Mouse (Mus musculus) hindbrain, embryonic 16.5 days (tissue): Measurements from ENCODE around the gene Dnaic2. TPM values are rescaled to one million over a fixed set of nuclear protein-coding genes. Genes with fewer than 3 reads are reported as not detected.

Experiments used
- ATAC-seq: fragments of 200-750 bp; cut with Nextera tagmentation; 2 replicates; pipeline ENCODE4 v1.8.0; 2017; ENCODE audit warnings: moderate TSS enrichment, moderate library complexity
- H3K27ac ChIP-seq: fragments of 300-500 bp; sonication (generic); 2 replicates; pipeline ENCODE4 v1.5.1; 2014; ENCODE audit warnings: low read depth, mild to moderate bottlenecking, control low read depth, low read length, moderate library complexity
- H3K27me3 ChIP-seq: fragments of 300-500 bp; sonication (generic); replicated peaks from 2 replicates; pipeline ENCODE4 v1.6.1; 2014; ENCODE audit warnings: low read length; ENCODE audit not compliant: control insufficient read depth, insufficient read depth
- H3K36me3 ChIP-seq: fragments of 300-500 bp; sonication (generic); 2 replicates; pipeline ENCODE4 v1.6.1; 2014; ENCODE audit warnings: mild to moderate bottlenecking, low read length, moderate library complexity, mixed read lengths; ENCODE audit not compliant: control insufficient read depth, insufficient read depth
- H3K4me1 ChIP-seq: fragments of 300-500 bp; sonication (generic); 2 replicates; pipeline ENCODE4 v1.6.1; 2014; ENCODE audit warnings: low read depth, low read length; ENCODE audit not compliant: control insufficient read depth, insufficient read depth
- H3K4me2 ChIP-seq: fragments of 300-500 bp; sonication (generic); 2 replicates; pipeline ENCODE4 v1.6.1; 2014; ENCODE audit warnings: mild to moderate bottlenecking, low read length, control low read depth, moderate library complexity
- H3K4me3 ChIP-seq: fragments of 300-500 bp; sonication (generic); 2 replicates; pipeline ENCODE4 v1.5.1; 2014; ENCODE audit warnings: mild to moderate bottlenecking, low read length, control low read depth, moderate library complexity
- H3K9ac ChIP-seq: fragments of 300-500 bp; sonication (generic); 2 replicates; pipeline ENCODE4 v1.6.1; 2014; ENCODE audit warnings: low read depth, mild to moderate bottlenecking, control low read depth, low read length, moderate library complexity
- H3K9me3 ChIP-seq: fragments of 300-500 bp; sonication (generic); 2 replicates; pipeline ENCODE4 v1.6.1; 2014; ENCODE audit warnings: mild to moderate bottlenecking, low read length, moderate library complexity; ENCODE audit not compliant: control insufficient read depth
- WGBS: fragments of 180-500 bp; shearing (Covaris S2); extraction: QIAGEN DNeasy Blood & Tissue Kit; methylation state at CpG from one replicate; pipeline ENCODE4 v1.1.7; 2014; 5-methylcytosine and 5-hydroxymethylcytosine counted together
- polyA plus RNA-seq: library from polyadenylated mRNA; unstranded; fragments of >200 nt; fragmentation: Nextera tagmentation; extraction: Ambion mirVana; gene quantifications from 2 replicates; pipeline ENCODE4 v1.2.1, GENCODE M21; 2015

The Dnaic2 gene
- polyA plus RNA-seq, 1 experiment from 2014 or later = 2.5 TPM

DNA sequence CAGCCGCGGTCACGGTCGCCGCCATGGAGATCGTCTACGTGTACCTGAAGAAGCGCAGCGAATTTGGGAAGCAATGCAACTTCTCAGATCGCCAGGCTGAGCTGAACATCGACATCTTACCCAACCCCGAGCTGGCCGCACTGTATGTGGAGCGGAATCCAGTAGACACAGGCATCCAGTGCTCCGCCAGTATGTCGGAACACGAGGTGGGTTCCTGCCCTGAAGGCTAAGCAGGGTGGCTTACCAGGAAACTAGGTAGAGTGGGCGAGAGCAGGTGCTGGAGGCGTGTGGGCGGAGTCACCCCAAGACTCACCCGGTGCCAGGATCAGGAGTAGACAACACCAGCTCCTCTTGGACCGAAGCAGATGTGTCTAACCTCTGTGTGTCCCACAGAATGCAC is 5.7 kb downstream of the Dnaic2 start:
- Histone ChIP-seq H3K4me1 (peaks cover 6% of the 10 kb centered on the region; the same call in 1 of the 2 replicates), H3K36me3 (no peaks in the 10 kb centered on the region), H3K27me3 (no peaks in the 10 kb centered on the region), H3K9ac (no peak overlapping the region), H3K4me2 (no peak overlapping the region), H3K9me3 (no peaks in the 10 kb centered on the region), H3K4me3 (no peak overlapping the region), H3K27ac (no peak overlapping the region)
- 82% methylated on average over 22 of the region's 22 CpGs for WGBS
- ATAC-seq = no peak

DNA sequence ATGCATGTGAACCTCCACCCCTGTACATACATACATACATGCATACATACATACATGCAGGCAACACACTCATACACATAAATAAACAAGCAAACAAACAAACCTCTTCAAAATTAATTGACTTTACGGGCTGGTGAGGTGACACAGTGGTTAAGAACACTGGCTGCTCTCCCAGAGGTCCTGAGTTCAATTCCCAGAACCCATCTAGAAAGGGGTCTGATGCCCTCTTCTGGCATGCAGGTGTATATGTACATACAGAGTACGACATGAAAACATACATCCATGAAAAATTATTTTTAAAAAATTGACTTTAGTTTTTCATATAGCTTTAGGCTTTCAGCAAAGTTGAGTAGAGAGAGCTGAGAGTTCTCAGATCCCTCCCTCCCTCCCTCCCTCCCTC is 8.9 kb downstream of the Dnaic2 start:
- H3K4me1 ChIP-seq = no peaks in the 10 kb centered on the region; the same call in 1 of the 2 replicates
- no peak overlapping the region for H3K9ac ChIP-seq
- H3K36me3 ChIP-seq = no peaks in the 10 kb centered on the region
- ATAC-seq = no peak
- H3K27ac ChIP-seq = no peak overlapping the region
- H3K9me3 ChIP-seq = no peaks in the 10 kb centered on the region
- H3K4me3 ChIP-seq = no peak overlapping the region
- no peaks in the 10 kb centered on the region for H3K27me3 ChIP-seq
- WGBS = 73% methylated on average over 2 of the region's 2 CpGs
- H3K4me2 ChIP-seq = no peak overlapping the region

DNA sequence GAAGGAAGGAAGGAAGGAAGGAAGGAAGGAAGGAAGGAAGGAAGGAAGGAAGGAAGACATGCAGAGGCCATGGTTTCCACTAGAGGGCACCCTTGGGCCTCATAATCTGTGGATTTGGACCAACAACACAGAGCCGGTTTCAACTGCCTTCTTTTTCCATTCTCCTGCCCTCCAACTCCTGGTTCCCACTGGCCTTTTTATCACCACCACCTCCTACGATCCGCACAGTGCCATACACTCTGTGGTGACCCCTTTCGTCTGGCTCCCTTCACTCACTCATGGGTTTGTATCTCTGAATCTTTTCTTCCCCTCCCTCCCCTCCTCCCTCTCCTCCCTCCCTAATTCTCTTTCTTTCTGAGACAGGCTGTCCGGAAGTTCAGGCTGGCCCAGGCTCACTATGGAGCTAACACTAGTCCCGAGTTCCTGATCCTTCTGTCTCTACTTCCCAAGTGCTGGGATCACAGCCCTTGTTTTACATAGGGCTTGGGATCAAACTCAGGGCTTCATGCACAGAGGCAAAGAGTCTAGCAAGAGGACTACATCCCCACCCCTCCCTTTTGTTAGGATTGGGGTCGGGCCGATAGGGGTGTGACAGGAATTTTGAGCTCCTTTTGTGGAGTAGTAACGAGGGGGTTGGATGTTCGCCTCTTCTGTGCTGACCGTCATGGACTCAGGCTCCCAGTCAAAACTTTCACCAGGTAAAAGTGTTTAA is 9.9 kb downstream of the Dnaic2 start:
- 0 out of 2 replicates have a peak, but pooled peaks have one; percentile 24 for ATAC-seq
- peak overlapping the region; percentile 36 for H3K4me2 ChIP-seq
- no peaks in the 10 kb centered on the region; the same call in 1 of the 2 replicates for H3K4me1 ChIP-seq
- no peak overlapping the region for H3K4me3 ChIP-seq
- H3K9me3 ChIP-seq = no peaks in the 10 kb centered on the region
- WGBS = 24% methylated on average over 11 of the region's 11 CpGs
- H3K36me3 ChIP-seq = no peaks in the 10 kb centered on the region
- H3K9ac ChIP-seq = peak overlapping the region; percentile 27
- no peaks in the 10 kb centered on the region for H3K27me3 ChIP-seq
- no peak overlapping the region for H3K27ac ChIP-seq

DNA sequence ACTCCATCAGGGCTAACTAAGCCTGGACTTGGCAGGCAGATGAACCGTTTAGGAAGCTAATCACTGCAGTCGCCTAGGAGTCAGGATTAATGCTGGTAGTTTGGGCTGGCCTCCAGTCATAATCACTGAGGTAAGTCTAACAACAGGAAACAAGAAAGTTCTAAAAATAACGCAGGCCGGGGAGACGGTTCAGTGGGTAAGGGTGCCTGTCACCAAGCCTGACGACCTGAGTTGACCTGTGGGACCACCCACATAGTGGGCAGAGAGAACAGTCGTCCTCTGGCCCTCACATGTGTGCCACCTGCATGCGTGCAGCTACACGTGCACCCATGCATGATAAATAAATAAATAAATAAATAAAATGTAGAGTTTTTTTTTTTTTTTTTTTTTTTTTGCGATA is 13.4 kb downstream of the Dnaic2 start:
- Histone ChIP-seq H3K27ac (no peak overlapping the region), H3K9ac (no peak overlapping the region), H3K27me3 (no peaks in the 10 kb centered on the region), H3K4me2 (no peak overlapping the region), H3K36me3 (no peaks in the 10 kb centered on the region), H3K4me3 (no peak overlapping the region), H3K4me1 (peaks cover 2% of the 10 kb centered on the region), H3K9me3 (no peaks in the 10 kb centered on the region)
- no peak for ATAC-seq
- WGBS = 27% methylated on average over 10 of the region's 10 CpGs

DNA sequence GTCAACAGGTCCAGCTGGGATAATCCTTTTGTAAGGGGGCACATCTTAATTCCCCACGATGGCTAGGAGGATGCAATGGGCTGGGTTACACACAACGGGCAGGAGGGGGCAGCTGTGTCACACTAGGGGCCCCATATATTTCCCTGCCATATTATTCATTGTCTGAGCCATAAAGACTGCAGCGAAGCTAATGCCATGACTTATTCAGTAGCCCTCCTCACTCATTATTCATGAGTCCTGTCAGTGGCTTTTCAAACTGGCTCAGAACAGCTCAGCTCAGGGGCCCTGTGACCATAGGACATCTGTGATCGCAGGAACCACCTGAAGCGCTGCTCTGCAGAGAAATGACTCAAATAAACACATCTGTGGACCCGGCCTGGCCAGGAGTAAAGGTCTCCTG is 14.2 kb downstream of the Dnaic2 start:
- H3K4me2 ChIP-seq = no peak overlapping the region
- no peak for ATAC-seq
- 5% methylated on average over 6 of the region's 6 CpGs for WGBS

DNA sequence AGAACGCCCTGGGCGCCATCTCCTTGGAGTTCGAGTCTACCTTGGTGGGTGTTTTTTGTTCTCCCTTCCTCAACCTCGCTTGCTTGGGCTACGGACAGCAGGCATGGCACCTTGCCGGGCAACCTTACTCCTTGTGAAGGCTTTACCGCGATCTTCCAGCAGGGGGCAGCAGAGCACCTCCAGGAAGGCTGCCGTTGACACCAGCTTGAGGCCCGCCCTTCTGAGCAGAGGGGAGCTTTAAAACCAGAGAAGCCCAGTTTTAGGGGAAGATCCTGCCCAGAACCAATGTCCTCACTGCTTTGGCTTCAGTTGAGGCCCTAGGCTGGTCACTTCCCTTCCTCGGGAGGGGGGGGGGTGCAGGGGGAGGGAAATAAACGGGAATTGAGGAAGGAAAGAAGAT is 17.9 kb downstream of the Dnaic2 start:
- Histone ChIP-seq H3K36me3 (no peaks in the 10 kb centered on the region), H3K4me3 (peak overlapping the region; percentile 21; the same call in 1 of the 2 replicates), H3K4me1 (peaks cover 2% of the 10 kb centered on the region), H3K9ac (peak overlapping the region; percentile 48; the same call in 1 of the 2 replicates), H3K27me3 (no peaks in the 10 kb centered on the region), H3K27ac (no peak overlapping the region), H3K4me2 (peak overlapping the region; percentile 57), H3K9me3 (no peaks in the 10 kb centered on the region)
- peak; percentile 85 for ATAC-seq
- WGBS = 0% methylated on average over 12 of the region's 12 CpGs

More for the DNA sequence above, 14.2 kb downstream of the Dnaic2 start:
- Histone ChIP-seq H3K4me3 (no peak overlapping the region), H3K9ac (no peak overlapping the region), H3K4me1 (peaks cover 2% of the 10 kb centered on the region), H3K27ac (no peak overlapping the region), H3K9me3 (no peaks in the 10 kb centered on the region), H3K27me3 (no peaks in the 10 kb centered on the region), H3K36me3 (no peaks in the 10 kb centered on the region)

DNA sequence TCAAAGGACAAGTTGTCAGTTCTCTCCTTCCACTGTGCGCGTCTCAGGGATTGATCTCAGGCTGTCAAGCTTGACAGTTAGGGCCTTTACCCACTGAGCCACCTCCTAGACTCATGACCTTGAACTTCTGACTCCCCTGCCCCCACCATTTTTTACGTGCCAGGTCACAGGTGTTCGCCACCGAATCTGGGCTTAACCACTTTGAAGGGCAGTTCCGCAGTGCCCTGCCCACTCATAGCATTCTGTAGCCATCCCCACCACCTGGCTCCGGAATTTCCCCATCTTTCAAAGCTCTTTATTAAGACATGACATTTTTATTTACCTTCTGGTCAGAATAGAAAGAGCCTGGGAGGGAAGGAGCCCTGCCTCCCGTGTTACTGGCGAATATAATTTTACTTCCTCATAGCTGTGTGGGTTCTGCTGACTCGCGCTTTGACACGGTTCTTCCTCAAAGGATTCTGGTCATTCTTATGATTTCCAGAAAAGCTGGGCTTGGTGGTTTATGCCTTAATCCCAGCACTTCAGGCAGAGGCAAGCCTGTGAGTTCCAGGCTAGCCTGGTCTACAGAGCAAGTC is 20.4 kb downstream of the Dnaic2 start:
- no peak for ATAC-seq
- Histone ChIP-seq H3K4me2 (no peak overlapping the region), H3K36me3 (no peaks in the 10 kb centered on the region), H3K4me3 (no peak overlapping the region), H3K27ac (no peak overlapping the region), H3K4me1 (peaks cover 2% of the 10 kb centered on the region), H3K27me3 (no peaks in the 10 kb centered on the region), H3K9ac (no peak overlapping the region), H3K9me3 (no peaks in the 10 kb centered on the region)
- 83% methylated on average over 12 of the region's 12 CpGs for WGBS

DNA sequence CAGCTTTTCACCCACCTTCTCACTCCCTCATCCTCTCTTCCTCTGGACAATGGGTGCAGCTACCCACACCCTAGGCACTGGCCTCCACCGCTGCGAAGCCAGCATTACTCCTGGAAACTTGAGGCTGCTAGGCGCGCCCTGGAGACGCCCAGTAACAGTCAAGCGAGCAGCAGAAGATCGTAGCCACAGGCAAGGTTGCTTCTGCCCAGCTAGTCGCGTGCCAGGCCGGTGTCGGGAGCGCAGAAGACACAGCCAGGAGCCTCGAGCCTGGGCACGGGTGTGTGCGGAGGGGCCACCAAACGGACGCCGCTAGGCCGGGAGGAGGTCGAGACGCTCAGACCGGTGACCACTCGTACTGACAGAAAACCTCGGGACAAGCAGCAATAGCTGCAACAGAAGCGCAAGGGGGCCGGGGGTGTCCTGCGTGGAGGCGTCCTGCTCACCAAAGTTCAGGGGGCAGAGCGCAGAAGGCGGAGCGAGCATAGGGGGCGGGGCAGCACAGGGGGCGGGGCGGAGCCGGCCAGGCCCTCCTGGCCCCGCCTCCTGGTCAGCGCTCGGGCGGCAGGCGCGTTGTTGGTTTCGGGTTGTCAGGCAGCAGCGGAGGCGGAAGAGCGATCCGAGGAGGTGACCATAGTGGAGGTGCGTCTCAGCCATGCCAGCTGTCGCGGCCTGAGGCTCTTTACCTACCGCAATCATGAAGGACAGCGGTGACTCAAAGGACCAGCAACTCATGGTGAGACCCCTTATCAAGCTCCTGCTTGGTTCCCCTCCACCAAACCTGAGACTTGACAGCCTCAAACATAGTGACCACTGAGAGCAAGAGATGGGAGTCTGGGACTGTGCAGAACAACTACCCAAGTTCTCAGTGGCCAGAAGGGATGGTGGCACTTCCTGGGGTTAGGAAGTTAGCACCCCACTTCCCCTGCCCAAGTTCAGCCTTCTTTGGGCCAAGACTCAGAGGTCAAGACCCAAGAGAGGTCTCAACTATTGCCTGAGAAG is 37.9 kb downstream of the Dnaic2 start, which contains the start of gene Kif19a:
Gene Kif19a, plus strand, starts transcription at position 569 of the 999 bp plus-strand sequence.
- peak within 1 kb of the TSS; percentile 47 for H3K4me3 ChIP-seq
- ATAC-seq = peak; percentile 67
- H3K36me3 ChIP-seq = no peaks in the 10 kb centered on the region
- peaks cover 5% of the 10 kb centered on the region; the same call in 1 of the 2 replicates for H3K27me3 ChIP-seq
- H3K9ac ChIP-seq = peak within 1 kb of the TSS; percentile 58
- H3K27ac ChIP-seq = no peak within 1 kb of the TSS
- H3K9me3 ChIP-seq = no peaks in the 10 kb centered on the region
- H3K4me1 ChIP-seq = peaks cover 5% of the 10 kb centered on the region
- 2% methylated on average over 47 of the region's 51 CpGs for WGBS
- peak within 1 kb of the TSS; percentile 79 for H3K4me2 ChIP-seq
